Mouse (Mus musculus): ENCODE measurements around the gene Fmnl3. TPM values are rescaled to one million over a fixed set of nuclear protein-coding genes. Genes with fewer than 3 reads are reported as not detected.

The Fmnl3 gene
- total and polyA plus RNA-seq, 3 experiments = 0.08 to 4.8 (median 0.11) TPM

DNA sequence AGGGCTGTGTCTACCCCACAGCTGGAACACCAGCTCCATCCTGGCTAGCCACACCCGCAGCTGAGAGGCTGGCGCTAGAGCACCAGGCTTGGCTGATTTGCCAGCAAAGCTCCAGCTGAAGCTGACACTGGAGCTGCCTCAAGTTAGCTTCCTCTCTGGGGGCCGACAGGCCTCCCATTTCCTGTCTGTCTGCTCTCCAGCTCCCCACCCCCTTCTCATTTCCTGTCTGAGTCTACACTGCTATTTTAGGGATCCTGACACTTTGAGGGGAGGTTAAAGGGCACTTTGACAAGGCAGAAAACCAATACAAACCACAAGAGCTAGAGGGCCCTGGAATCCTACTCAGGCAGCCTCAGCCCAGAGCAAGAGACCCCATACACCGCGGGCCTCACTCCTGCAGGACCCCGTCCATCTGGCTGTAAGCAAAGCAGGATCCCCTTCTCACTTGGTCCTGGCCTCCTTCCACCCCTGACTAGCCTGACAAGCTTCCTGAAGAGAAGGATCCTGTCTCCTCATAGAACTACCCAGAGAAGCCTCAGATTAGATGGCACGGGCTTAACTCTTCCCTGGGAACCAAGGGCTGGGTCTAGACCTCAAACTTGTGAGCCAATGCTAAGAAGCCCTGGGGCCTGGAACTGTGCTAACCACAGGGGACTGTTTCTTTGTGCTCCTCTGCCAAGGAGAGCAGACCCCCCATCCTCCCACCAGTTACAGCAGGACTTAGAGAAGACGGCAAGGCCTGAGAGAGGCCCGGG is 37.2 kb downstream of the Fmnl3 start:
- H3K27me3 ChIP-seq (ENCODE audit: insufficient read depth, low read length) = peaks cover 28% of the 10 kb centered on the region
- H3K9me3 ChIP-seq (replicated peaks) = no peaks in the 10 kb centered on the region
- H3K36me3 ChIP-seq (replicated peaks) = no peaks in the 10 kb centered on the region
- H3K4me1 ChIP-seq (ENCODE audit: insufficient read depth, low read depth, low read length) = peaks cover 29% of the 10 kb centered on the region
- ATAC-seq (ENCODE audit: extremely low read depth, insufficient number of reproducible peaks, low FRiP score, poor library complexity, severe bottlenecking) (peak; percentile 85), DNase-seq (ENCODE audit: low spot score) (peak; percentile 71)
- TF ChIP-seq GATA2 (IDR thresholded peaks at IDR 0.05; ENCODE audit: borderline replicate concordance, low read depth, low read length) (no peak), CTCF (IDR thresholded peaks at IDR 0.05; ENCODE audit: low read depth, low read length) (no peak)
- H3K4me3 ChIP-seq (ENCODE audit: low read depth, low read length) = no peak overlapping the region; the same call in 1 of the 2 replicates

DNA sequence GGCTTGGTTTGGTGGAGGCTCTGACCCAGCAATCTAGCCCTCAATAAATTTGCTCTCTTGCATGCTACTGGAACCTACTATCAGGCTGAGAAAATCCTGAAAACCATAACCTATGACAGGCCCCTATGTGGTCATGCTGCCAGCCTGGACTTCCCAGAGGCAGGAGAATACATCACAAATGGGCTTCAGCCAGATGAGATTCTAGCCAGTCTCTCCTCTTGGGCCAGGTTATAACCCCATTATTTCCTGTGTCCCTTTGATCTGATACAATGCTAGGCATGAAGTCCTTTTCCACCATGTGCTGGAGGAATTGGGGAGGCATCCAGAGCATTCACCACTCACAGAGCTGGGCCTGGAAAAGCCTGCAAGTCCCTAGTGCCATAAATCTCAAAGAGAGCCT is 38.2 kb downstream of the Fmnl3 start:
- TF ChIP-seq GATA1 (IDR thresholded peaks at IDR 0.05; ENCODE audit: borderline replicate concordance, low read length) = no peak
- DNase-seq (ENCODE audit: low spot score) (no peak), ATAC-seq (ENCODE audit: extremely low read depth, insufficient number of reproducible peaks, low FRiP score, poor library complexity, severe bottlenecking) (no peak)
- peaks cover 27% of the 10 kb centered on the region for H3K27me3 ChIP-seq (ENCODE audit: insufficient read depth, low read length)
- H3K4me1 ChIP-seq (ENCODE audit: insufficient read depth, low read depth, low read length) = peaks cover 29% of the 10 kb centered on the region
- no peak overlapping the region for H3K4me3 ChIP-seq (ENCODE audit: low read depth, low read length)
- H3K36me3 ChIP-seq (replicated peaks) = no peaks in the 10 kb centered on the region
- H3K9me3 ChIP-seq (replicated peaks) = no peaks in the 10 kb centered on the region

GRCm38 (mm10) chr15:99331341-99331740 is 38.9 kb downstream of the Fmnl3 start:
- ATAC-seq (ENCODE audit: extremely low read depth, insufficient number of reproducible peaks, low FRiP score, poor library complexity, severe bottlenecking) = no peak
- DNase-seq (ENCODE audit: low spot score) = no peak
- H3K27me3 ChIP-seq (ENCODE audit: insufficient read depth, low read length) = peaks cover 26% of the 10 kb centered on the region
- peaks cover 29% of the 10 kb centered on the region for H3K4me1 ChIP-seq (ENCODE audit: insufficient read depth, low read depth, low read length)
- H3K36me3 ChIP-seq (replicated peaks) = no peaks in the 10 kb centered on the region
- no peak for TF ChIP-seq GATA2 (IDR thresholded peaks at IDR 0.05; ENCODE audit: borderline replicate concordance, low read depth, low read length)
- TF ChIP-seq CTCF (IDR thresholded peaks at IDR 0.05; ENCODE audit: low read depth, low read length) = no peak
- no peak for TF ChIP-seq GATA1 (IDR thresholded peaks at IDR 0.05; ENCODE audit: borderline replicate concordance, low read length)
- no peak for TF ChIP-seq TAL1 (conservative IDR thresholded peaks at IDR 0.05; ENCODE audit: low read depth, low read length)
- no peak for TF ChIP-seq POLR2AphosphoS5 (IDR thresholded peaks at IDR 0.05; ENCODE audit: insufficient replicate concordance, low read depth, low read length)
- no peak overlapping the region for H3K4me3 ChIP-seq (ENCODE audit: low read depth, low read length)
- no peaks in the 10 kb centered on the region for H3K9me3 ChIP-seq (replicated peaks)

GRCm38 (mm10) chr15:99330324-99330723 is 40.0 kb downstream of the Fmnl3 start:
- ATAC-seq (ENCODE audit: extremely low read depth, insufficient number of reproducible peaks, low FRiP score, poor library complexity, severe bottlenecking) (no peak), DNase-seq (ENCODE audit: low spot score) (no peak)
- TF ChIP-seq GATA2 (IDR thresholded peaks at IDR 0.05; ENCODE audit: borderline replicate concordance, low read depth, low read length) = no peak
- TF ChIP-seq POLR2AphosphoS5 (IDR thresholded peaks at IDR 0.05; ENCODE audit: insufficient replicate concordance, low read depth, low read length) = no peak
- no peak for TF ChIP-seq TAL1 (conservative IDR thresholded peaks at IDR 0.05; ENCODE audit: low read depth, low read length)
- no peak for TF ChIP-seq CTCF (IDR thresholded peaks at IDR 0.05; ENCODE audit: low read depth, low read length)
- no peak for TF ChIP-seq GATA1 (IDR thresholded peaks at IDR 0.05; ENCODE audit: borderline replicate concordance, low read length)
- Histone ChIP-seq H3K27me3 (ENCODE audit: insufficient read depth, low read length) (peaks cover 26% of the 10 kb centered on the region), H3K36me3 (replicated peaks) (no peaks in the 10 kb centered on the region), H3K4me1 (ENCODE audit: insufficient read depth, low read depth, low read length) (peaks cover 29% of the 10 kb centered on the region), H3K4me3 (ENCODE audit: low read depth, low read length) (no peak overlapping the region), H3K9me3 (replicated peaks) (no peaks in the 10 kb centered on the region)

DNA sequence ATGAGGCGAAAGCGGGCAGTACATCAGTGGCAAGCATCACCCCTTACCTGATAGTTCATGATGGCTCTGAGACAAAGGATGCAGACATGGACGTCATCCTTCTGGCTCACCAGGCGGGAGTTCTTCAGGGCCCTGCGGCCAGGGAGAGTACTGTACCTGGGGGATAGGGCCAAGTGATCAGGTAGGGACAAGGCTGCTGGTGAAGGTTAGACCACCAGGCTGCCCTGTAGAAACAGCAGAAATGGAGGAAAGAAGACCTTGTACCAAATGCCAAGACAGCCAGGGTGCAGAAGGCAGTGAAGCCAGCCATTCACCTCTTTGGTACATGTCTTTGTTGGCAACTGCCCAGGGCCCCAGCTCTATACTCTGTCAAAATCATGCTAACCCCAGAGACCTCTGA is 42.3 kb downstream of the Fmnl3 start:
- Histone ChIP-seq H3K9me3 (replicated peaks) (no peaks in the 10 kb centered on the region), H3K27me3 (ENCODE audit: insufficient read depth, low read length) (peaks cover 44% of the 10 kb centered on the region), H3K36me3 (replicated peaks) (no peaks in the 10 kb centered on the region), H3K4me1 (ENCODE audit: insufficient read depth, low read depth, low read length) (peaks cover 17% of the 10 kb centered on the region), H3K4me3 (ENCODE audit: low read depth, low read length) (no peak overlapping the region)
- ATAC-seq (ENCODE audit: extremely low read depth, insufficient number of reproducible peaks, low FRiP score, poor library complexity, severe bottlenecking) (no peak), DNase-seq (ENCODE audit: low spot score) (no peak)
- TF ChIP-seq POLR2AphosphoS5 (IDR thresholded peaks at IDR 0.05; ENCODE audit: insufficient replicate concordance, low read depth, low read length) (no peak), CTCF (IDR thresholded peaks at IDR 0.05; ENCODE audit: low read depth, low read length) (no peak), TAL1 (conservative IDR thresholded peaks at IDR 0.05; ENCODE audit: low read depth, low read length) (no peak), GATA1 (IDR thresholded peaks at IDR 0.05; ENCODE audit: borderline replicate concordance, low read length) (no peak), GATA2 (IDR thresholded peaks at IDR 0.05; ENCODE audit: borderline replicate concordance, low read depth, low read length) (no peak)

DNA sequence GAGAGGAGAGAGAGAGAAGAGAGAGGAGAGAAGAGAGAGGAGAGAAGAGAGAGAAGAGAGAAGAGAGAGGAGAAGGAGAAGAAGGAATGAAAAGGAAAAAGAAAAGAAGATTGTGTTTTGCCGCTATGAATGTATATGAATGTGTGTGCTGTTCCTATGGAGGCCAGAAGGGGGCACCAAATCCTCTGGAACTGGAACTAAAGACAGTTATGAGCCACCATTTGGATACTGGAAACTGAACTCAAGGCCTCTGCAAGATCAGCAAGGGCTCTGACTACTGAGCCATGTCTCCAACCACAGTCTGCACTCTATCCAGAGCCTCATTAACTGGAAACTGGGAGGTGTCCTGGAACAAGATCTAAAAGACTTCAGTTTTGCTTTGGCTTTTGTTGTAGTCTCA is 43.3 kb downstream of the Fmnl3 start:
- DNase-seq (ENCODE audit: low spot score) (no peak), ATAC-seq (ENCODE audit: extremely low read depth, insufficient number of reproducible peaks, low FRiP score, poor library complexity, severe bottlenecking) (no peak)
- H3K4me1 ChIP-seq (ENCODE audit: insufficient read depth, low read depth, low read length) = peaks cover 9% of the 10 kb centered on the region
- no peaks in the 10 kb centered on the region for H3K36me3 ChIP-seq (replicated peaks)
- peaks cover 47% of the 10 kb centered on the region for H3K27me3 ChIP-seq (ENCODE audit: insufficient read depth, low read length)
- H3K4me3 ChIP-seq (ENCODE audit: low read depth, low read length) = no peak overlapping the region
- no peak for TF ChIP-seq GATA2 (IDR thresholded peaks at IDR 0.05; ENCODE audit: borderline replicate concordance, low read depth, low read length)
- no peak for TF ChIP-seq TAL1 (conservative IDR thresholded peaks at IDR 0.05; ENCODE audit: low read depth, low read length)
- TF ChIP-seq CTCF (IDR thresholded peaks at IDR 0.05; ENCODE audit: low read depth, low read length) = peak; percentile 59
- H3K9me3 ChIP-seq (replicated peaks) = no peaks in the 10 kb centered on the region

DNA sequence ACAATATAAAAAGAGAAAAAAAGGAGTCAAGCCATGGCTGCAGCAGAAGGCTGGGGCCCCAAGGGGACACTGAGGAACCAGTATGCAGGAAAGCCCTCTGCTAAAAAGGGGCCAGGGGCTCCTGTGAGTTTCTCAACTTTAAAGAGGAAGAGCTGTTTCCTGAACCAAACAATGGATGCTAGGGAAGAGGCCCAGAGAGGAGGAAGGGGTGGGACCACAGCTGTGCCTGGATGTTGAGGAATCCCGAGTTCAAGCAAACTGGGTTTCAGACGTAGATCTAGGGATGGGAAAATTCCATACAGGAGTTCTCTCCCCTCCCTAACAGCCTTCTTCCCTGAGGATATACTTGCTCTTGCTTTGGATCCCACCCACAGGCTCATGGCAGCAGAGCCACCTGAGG is 43.9 kb downstream of the Fmnl3 start:
- no peak overlapping the region for H3K4me3 ChIP-seq (ENCODE audit: low read depth, low read length)
- ATAC-seq (ENCODE audit: extremely low read depth, insufficient number of reproducible peaks, low FRiP score, poor library complexity, severe bottlenecking) (no peak), DNase-seq (ENCODE audit: low spot score) (no peak)
- H3K36me3 ChIP-seq (replicated peaks) = no peaks in the 10 kb centered on the region
- H3K27me3 ChIP-seq (ENCODE audit: insufficient read depth, low read length) = peaks cover 51% of the 10 kb centered on the region
- H3K9me3 ChIP-seq (replicated peaks) = no peaks in the 10 kb centered on the region
- peaks cover 9% of the 10 kb centered on the region for H3K4me1 ChIP-seq (ENCODE audit: insufficient read depth, low read depth, low read length)
- no peak for TF ChIP-seq POLR2AphosphoS5 (IDR thresholded peaks at IDR 0.05; ENCODE audit: insufficient replicate concordance, low read depth, low read length)
- TF ChIP-seq CTCF (IDR thresholded peaks at IDR 0.05; ENCODE audit: low read depth, low read length) = no peak
- TF ChIP-seq GATA2 (IDR thresholded peaks at IDR 0.05; ENCODE audit: borderline replicate concordance, low read depth, low read length) = no peak
- no peak for TF ChIP-seq GATA1 (IDR thresholded peaks at IDR 0.05; ENCODE audit: borderline replicate concordance, low read length)
- TF ChIP-seq TAL1 (conservative IDR thresholded peaks at IDR 0.05; ENCODE audit: low read depth, low read length) = no peak
